Mouse (Mus musculus) thymus, postnatal 4 days (tissue): ENCODE data around the gene Atraid.

ENCODE experiments used
- DNase-seq: peaks from one replicate; pipeline ENCODE4 v3.0.0; 2021

Atraid gene

DNA sequence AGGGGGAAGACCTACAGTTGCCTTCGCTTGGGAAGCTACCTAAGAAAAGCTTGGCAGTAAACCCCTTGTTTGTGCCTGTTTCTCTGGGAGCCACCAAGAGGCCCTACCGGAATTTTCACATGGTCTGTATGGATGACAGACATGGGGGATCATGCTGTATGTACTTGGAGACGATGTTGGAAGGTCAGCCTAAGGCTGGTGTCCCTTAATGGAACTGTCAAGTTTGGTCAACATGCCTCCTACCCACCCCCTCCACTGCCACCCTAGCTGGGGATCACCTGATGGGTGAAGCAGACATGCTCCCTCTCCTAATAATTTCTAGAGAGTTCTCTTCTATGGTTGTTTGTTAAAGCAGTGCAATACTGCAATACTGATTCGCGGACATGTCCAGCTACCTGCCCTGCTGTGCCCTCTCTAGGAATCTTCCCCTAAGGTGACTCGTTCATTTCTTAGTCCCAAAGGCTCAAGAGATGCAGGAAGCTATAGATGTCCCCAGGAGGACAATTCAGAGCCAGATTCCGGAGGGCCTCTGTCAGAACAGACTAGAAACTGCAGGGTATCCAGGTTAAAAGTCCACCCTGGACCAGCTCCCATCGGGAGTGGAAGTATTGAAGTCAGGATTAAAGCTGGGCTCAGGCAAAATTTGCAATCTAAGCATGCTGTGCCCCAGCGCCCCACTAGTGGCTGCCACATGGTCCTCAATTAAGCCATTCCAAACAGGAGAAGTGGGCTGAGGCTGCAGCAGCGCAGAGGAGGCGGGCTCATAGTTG lies 47.8 kb downstream of the Atraid start:
- no peak for DNase-seq
